Mouse (Mus musculus): ENCODE data around the gene Zfp865. TPM values are rescaled to one million over a fixed set of nuclear protein-coding genes. Genes with fewer than 3 reads are reported as not detected.
"Not testable (repeated sequence)": the region's sequence is repeated elsewhere in the genome, so short reads cannot be mapped to it uniquely, and the experiment has no call there.

Gene Zfp865
- polyA plus RNA-seq, 1 experiment from 2014 or later: 8.6 TPM

DNA sequence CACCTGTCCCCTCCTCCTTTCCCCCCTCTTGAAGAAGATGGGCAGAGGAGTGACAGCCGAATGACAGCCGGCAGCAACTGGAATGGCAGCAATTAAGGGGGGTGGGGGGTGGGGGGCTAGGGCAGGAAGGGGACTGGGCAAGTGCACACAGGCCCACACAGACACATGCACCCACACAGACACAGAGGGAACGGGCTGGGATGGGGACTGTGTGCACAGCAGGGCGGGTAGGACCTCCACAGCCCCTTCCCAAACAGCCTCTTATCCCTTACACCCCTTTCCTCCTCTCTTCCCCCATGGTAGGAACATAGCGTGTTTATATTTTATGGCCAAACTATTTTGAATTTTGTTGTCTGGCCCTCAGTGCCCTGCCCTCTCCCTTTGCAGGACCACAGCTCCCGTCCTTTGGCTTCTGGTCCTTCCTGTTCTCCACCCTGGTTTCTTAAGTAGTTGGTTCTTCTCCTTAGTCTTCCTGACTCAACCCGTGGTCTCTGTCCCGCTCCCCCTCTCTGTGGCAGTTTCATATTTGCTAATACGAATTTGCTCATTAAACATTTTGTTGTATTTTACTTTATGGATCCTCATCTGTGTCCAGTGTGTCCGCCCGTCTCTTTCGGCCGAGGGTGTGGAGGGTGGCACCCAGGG is 59.3 kb downstream of the Zfp865 start:
- Histone ChIP-seq H3K36me3 (ENCODE audit: control insufficient read depth, insufficient read depth, low read length) (peaks cover 14% of the 10 kb centered on the region), H3K27ac (ENCODE audit: low read depth, low read length) (peak overlapping the region; percentile 51; the same call in 1 of the 2 replicates), H3K4me3 (ENCODE audit: low read depth, low read length) (peak overlapping the region; percentile 99), H3K4me2 (replicated peaks; ENCODE audit: low read depth, low read length) (peak overlapping the region; percentile 84; the same call in 1 of the 2 replicates)
- H3K9me3 ChIP-seq (ENCODE audit: control insufficient read depth, low read length); H3K27me3 ChIP-seq (ENCODE audit: control insufficient read depth, insufficient read depth, low read length); DNase-seq (ENCODE audit: low spot score); H3K9ac ChIP-seq (ENCODE audit: low read depth, low read length); H3K4me1 ChIP-seq (replicated peaks; ENCODE audit: control insufficient read depth, insufficient read depth, low read length): not testable (repeated sequence)
- WGBS: 39% methylated on average over 7 of the region's 13 CpGs
- peak; percentile 59 for ATAC-seq (ENCODE audit: low FRiP score)

DNA sequence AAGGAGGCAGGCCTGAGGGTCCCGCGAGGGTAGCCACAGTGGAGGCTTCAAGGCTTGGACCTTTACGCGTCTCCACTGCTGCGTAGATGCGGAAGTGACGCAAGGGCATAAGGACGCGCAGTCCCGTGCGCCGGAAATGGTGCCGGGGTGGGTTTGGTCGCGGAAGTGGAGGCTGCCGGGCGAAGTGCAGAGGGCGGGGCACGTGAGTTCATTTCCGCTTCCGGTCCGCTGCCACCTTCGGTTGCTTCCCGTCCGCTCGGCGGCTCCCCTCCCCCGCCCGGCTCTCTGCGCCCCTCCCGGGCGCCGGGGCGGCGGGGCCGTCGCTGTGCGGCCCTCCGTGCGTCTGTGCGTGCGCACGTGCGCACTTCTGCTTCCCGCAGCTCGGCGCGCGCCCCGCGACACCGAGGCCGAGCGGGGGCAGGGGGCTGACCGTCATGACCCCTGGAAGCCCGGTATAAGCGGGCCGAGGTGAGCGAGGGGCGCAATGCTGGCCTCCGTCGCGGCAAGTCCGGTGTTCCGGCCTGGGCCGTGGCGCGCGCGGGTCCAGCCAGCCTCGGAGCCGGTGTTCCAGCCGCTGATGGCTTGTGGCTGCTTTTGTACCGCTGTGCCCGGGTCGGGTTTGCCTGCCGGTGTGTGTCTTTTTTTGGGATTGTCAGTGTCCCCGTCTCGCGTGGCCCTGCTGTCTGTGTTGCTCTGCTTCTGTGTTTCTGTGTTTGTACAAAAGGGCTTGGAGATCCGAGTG is 60.0 kb downstream of the Zfp865 start, which contains the start of gene Epn1:
Gene Epn1, plus strand, starts transcription at position 226 of the 742 bp plus-strand sequence.
- Histone ChIP-seq H3K4me3 (ENCODE audit: low read depth, low read length) (peak within 1 kb of the TSS; percentile 99), H3K9ac (ENCODE audit: low read depth, low read length) (peak within 1 kb of the TSS; percentile 97), H3K9me3 (ENCODE audit: control insufficient read depth, low read length) (no peaks in the 10 kb centered on the region), H3K4me2 (replicated peaks; ENCODE audit: low read depth, low read length) (peak within 1 kb of the TSS; percentile 84), H3K27ac (ENCODE audit: low read depth, low read length) (peak within 1 kb of the TSS; percentile 85), H3K4me1 (replicated peaks; ENCODE audit: control insufficient read depth, insufficient read depth, low read length) (no peaks in the 10 kb centered on the region), H3K27me3 (ENCODE audit: control insufficient read depth, insufficient read depth, low read length) (no peaks in the 10 kb centered on the region), H3K36me3 (ENCODE audit: control insufficient read depth, insufficient read depth, low read length) (peaks cover 12% of the 10 kb centered on the region)
- peak; percentile 96 for ATAC-seq (ENCODE audit: low FRiP score)
- under 1% methylated on average over 73 of the region's 81 CpGs for WGBS
- DNase-seq (ENCODE audit: low spot score): peak; percentile 97

DNA sequence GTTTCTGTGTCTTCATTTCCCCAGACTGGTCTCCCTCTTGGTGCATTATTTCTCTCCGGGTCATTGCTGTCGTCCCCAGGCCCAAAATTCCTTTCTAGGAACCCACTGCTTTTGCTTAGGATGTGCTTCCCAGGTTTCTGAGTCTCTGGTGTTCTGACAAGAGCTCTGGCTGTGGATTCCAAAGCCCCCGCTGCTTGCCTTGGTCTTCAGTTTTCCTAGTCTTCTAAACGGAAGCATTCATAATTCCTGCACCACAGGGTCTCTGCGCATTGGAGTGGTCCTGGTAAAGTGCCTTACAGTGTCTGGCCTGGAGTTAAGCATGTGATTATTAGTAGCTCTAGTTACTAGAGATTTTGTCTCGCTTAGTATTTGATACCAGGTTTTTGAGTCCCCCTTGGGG is 60.6 kb downstream of the Zfp865 start:
- WGBS: 20% methylated on average over 6 of the region's 6 CpGs
- DNase-seq (ENCODE audit: low spot score): no peak
- H3K4me1 ChIP-seq (replicated peaks; ENCODE audit: control insufficient read depth, insufficient read depth, low read length): no peaks in the 10 kb centered on the region
- H3K9me3 ChIP-seq (ENCODE audit: control insufficient read depth, low read length): no peaks in the 10 kb centered on the region
- H3K9ac ChIP-seq (ENCODE audit: low read depth, low read length): peak overlapping the region; percentile 97
- peaks cover 12% of the 10 kb centered on the region for H3K36me3 ChIP-seq (ENCODE audit: control insufficient read depth, insufficient read depth, low read length)
- no peak for ATAC-seq (ENCODE audit: low FRiP score)
- peak overlapping the region; percentile 84 for H3K4me2 ChIP-seq (replicated peaks; ENCODE audit: low read depth, low read length)
- no peaks in the 10 kb centered on the region for H3K27me3 ChIP-seq (ENCODE audit: control insufficient read depth, insufficient read depth, low read length)
- H3K27ac ChIP-seq (ENCODE audit: low read depth, low read length): 0 out of 2 replicates have a peak overlapping the region, but pooled peaks have one; percentile 30
- H3K4me3 ChIP-seq (ENCODE audit: low read depth, low read length): peak overlapping the region; percentile 99

GRCm38 (mm10) chr7:5081241-5081640 is 61.1 kb downstream of the Zfp865 start:
- peaks cover 10% of the 10 kb centered on the region for H3K36me3 ChIP-seq (ENCODE audit: control insufficient read depth, insufficient read depth, low read length)
- H3K27me3 ChIP-seq (ENCODE audit: control insufficient read depth, insufficient read depth, low read length): no peaks in the 10 kb centered on the region
- H3K9ac ChIP-seq (ENCODE audit: low read depth, low read length): 0 out of 2 replicates have a peak overlapping the region, but pooled peaks have one; percentile 15
- no peak for ATAC-seq (ENCODE audit: low FRiP score)
- DNase-seq (ENCODE audit: low spot score): no peak
- no peak overlapping the region for H3K27ac ChIP-seq (ENCODE audit: low read depth, low read length)
- H3K4me3 ChIP-seq (ENCODE audit: low read depth, low read length): peak overlapping the region; percentile 99
- H3K9me3 ChIP-seq (ENCODE audit: control insufficient read depth, low read length): no peaks in the 10 kb centered on the region
- 76% methylated on average over 6 of the region's 6 CpGs for WGBS
- no peaks in the 10 kb centered on the region for H3K4me1 ChIP-seq (replicated peaks; ENCODE audit: control insufficient read depth, insufficient read depth, low read length)
- H3K4me2 ChIP-seq (replicated peaks; ENCODE audit: low read depth, low read length): peak overlapping the region; percentile 84

DNA sequence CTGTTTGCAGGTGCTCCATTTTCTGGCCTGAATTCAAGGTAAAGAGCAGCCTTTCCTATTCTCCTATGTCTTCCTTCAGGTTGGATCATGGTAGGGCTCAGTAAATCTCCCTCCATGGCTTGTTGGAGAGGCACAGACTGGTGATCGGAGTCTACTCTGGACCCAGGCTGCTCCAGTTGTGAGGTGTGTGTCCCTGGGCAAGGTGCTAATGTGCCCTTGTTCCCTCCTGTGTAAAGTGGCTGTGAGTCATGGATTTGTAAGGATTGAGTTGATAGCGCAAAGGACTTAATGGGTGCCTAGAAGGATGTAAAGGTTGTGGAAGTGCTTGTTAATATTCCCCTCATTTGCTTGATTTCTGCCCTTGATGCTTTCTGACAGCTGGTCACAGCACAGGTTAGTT is 61.8 kb downstream of the Zfp865 start:
- H3K4me3 ChIP-seq (ENCODE audit: low read depth, low read length): no peak overlapping the region; the same call in 1 of the 2 replicates
- no peaks in the 10 kb centered on the region for H3K27me3 ChIP-seq (ENCODE audit: control insufficient read depth, insufficient read depth, low read length)
- H3K4me2 ChIP-seq (replicated peaks; ENCODE audit: low read depth, low read length): no peak overlapping the region
- H3K27ac ChIP-seq (ENCODE audit: low read depth, low read length): no peak overlapping the region
- H3K9me3 ChIP-seq (ENCODE audit: control insufficient read depth, low read length): no peaks in the 10 kb centered on the region
- no peaks in the 10 kb centered on the region for H3K4me1 ChIP-seq (replicated peaks; ENCODE audit: control insufficient read depth, insufficient read depth, low read length)
- no peak for ATAC-seq (ENCODE audit: low FRiP score)
- DNase-seq (ENCODE audit: low spot score): no peak
- WGBS: 95% methylated on average over 2 of the region's 2 CpGs
- H3K9ac ChIP-seq (ENCODE audit: low read depth, low read length): no peak overlapping the region
- peaks cover 5% of the 10 kb centered on the region; the same call in 1 of the 2 replicates for H3K36me3 ChIP-seq (ENCODE audit: control insufficient read depth, insufficient read depth, low read length)

DNA sequence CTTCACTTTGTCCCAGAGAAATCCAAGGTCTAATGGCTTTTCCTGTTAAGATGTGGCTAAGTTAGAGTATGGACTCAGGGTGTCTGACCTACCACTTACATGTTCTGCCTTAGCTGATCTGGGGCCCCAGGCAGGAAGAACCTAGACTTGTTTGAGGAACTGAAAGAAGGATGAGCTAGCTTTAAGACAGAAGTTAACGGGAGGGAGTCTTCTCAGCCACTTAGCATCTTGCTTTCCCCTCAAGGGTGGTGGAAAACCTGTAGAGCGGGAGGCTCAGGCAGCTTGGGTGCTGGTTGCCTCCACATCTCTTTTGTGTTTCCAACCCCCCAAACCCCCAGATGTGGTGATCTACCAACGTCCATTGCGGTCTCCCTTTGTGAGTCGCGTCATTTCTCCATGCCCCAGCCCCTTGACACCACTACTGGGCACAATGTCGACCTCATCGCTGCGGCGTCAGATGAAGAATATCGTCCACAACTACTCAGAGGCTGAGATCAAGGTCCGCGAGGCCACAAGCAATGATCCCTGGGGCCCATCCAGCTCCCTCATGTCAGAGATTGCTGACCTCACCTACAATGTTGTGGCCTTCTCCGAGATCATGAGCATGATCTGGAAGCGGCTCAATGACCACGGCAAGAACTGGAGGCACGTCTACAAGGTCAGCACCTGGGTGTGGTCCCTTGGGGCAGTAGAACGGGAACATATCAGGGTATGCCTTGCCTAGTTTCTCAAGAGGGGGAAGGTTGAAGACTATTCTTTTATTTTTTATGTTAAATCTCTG is 63.3 kb downstream of the Zfp865 start:
- no peak for ATAC-seq (ENCODE audit: low FRiP score)
- WGBS: 95% methylated on average over 18 of the region's 18 CpGs
- H3K4me2 ChIP-seq (replicated peaks; ENCODE audit: low read depth, low read length): no peak overlapping the region
- no peak overlapping the region for H3K9ac ChIP-seq (ENCODE audit: low read depth, low read length)
- peaks cover 5% of the 10 kb centered on the region; the same call in 1 of the 2 replicates for H3K36me3 ChIP-seq (ENCODE audit: control insufficient read depth, insufficient read depth, low read length)
- no peaks in the 10 kb centered on the region for H3K27me3 ChIP-seq (ENCODE audit: control insufficient read depth, insufficient read depth, low read length)
- H3K9me3 ChIP-seq (ENCODE audit: control insufficient read depth, low read length): no peaks in the 10 kb centered on the region
- no peak overlapping the region for H3K27ac ChIP-seq (ENCODE audit: low read depth, low read length)
- no peaks in the 10 kb centered on the region for H3K4me1 ChIP-seq (replicated peaks; ENCODE audit: control insufficient read depth, insufficient read depth, low read length)
- DNase-seq (ENCODE audit: low spot score): no peak
- no peak overlapping the region for H3K4me3 ChIP-seq (ENCODE audit: low read depth, low read length)

DNA sequence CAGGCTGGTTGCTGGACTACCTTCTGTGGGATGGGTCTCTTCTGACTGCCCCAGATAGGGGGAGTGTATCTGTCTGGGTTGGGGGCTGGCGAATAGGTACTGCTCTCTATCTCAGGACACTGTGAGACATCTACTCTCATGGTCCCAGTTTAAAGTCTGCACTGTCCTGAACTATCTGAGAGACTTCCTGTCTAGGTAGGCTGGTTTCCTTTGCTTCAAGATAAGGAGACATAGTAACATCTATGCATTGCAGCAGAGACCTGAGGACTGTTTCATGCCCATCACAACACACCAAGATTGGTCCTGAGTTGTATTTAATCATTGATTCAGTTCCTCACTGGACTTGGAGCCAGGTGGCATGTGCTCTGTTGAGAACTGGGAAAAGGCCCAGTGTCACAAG is 65.3 kb downstream of the Zfp865 start:
- H3K4me1 ChIP-seq (replicated peaks; ENCODE audit: control insufficient read depth, insufficient read depth, low read length): no peaks in the 10 kb centered on the region
- no peak overlapping the region for H3K4me2 ChIP-seq (replicated peaks; ENCODE audit: low read depth, low read length)
- H3K27me3 ChIP-seq (ENCODE audit: control insufficient read depth, insufficient read depth, low read length): no peaks in the 10 kb centered on the region
- no peak overlapping the region for H3K9ac ChIP-seq (ENCODE audit: low read depth, low read length)
- WGBS: 100% methylated on average over 1 of the region's 1 CpGs
- no peak overlapping the region for H3K27ac ChIP-seq (ENCODE audit: low read depth, low read length)
- no peaks in the 10 kb centered on the region for H3K9me3 ChIP-seq (ENCODE audit: control insufficient read depth, low read length)
- ATAC-seq (ENCODE audit: low FRiP score) (no peak), DNase-seq (ENCODE audit: low spot score) (no peak)
- no peak overlapping the region for H3K4me3 ChIP-seq (ENCODE audit: low read depth, low read length)
- peaks cover 3% of the 10 kb centered on the region; the same call in 1 of the 2 replicates for H3K36me3 ChIP-seq (ENCODE audit: control insufficient read depth, insufficient read depth, low read length)
